Mouse (Mus musculus): ENCODE measurements at regions not wholly inside any gene's neighbourhood (a gene's known extent, or its start where the extent isn't known, plus 50 kb on each side); places are given as distances from the start of the nearest gene placed in this dataset.

DNA sequence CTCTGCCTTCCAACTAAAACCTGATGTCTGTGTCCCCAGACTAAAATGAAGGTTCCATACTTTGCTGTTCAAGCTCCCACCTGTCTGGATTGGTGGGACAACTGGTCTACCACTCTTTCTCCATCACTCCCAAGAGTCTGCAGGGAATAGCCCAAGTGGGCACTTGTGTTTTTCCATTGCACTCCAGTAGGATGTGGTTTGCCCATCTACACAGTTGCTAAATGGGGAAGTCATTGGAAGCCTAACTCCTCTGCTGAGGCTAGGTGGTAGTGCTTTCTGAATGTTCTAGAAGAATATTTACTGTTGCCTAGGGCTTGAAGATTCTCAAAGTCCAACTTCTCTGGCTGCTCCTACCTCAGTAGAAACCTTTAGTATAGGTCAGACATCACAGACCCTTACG is 125.0 kb downstream of the Mtx3 start:
- WGBS = 84% methylated on average over 1 of the region's 1 CpGs
- no peak for TF ChIP-seq CTCF (IDR thresholded peaks at IDR 0.05; ENCODE audit: insufficient read depth, low read length)
- no peak for TF ChIP-seq POLR2A (IDR thresholded peaks at IDR 0.05; ENCODE audit: borderline replicate concordance, extremely low read depth, low read depth, low read length)
- no peak for DNase-seq

GRCm38 (mm10) chr13:92972891-92973290 is 128.3 kb downstream of the Mtx3 start:
- H3K4me1 ChIP-seq (ENCODE audit: control insufficient read depth, insufficient read depth, low read length) = no peaks in the 10 kb centered on the region
- 81% methylated on average over 5 of the region's 5 CpGs for WGBS
- no peak for DNase-seq
- H3K4me3 ChIP-seq (replicated peaks; ENCODE audit: extremely low read depth, low read depth, low read length) = no peak overlapping the region
- TF ChIP-seq CTCF (IDR thresholded peaks at IDR 0.05; ENCODE audit: insufficient read depth, low read length) (no peak), POLR2A (IDR thresholded peaks at IDR 0.05; ENCODE audit: borderline replicate concordance, extremely low read depth, low read depth, low read length) (no peak)

More for the DNA sequence above, 125.0 kb downstream of the Mtx3 start:
- Histone ChIP-seq H3K4me1 (ENCODE audit: control insufficient read depth, insufficient read depth, low read length) (no peaks in the 10 kb centered on the region), H3K4me3 (replicated peaks; ENCODE audit: extremely low read depth, low read depth, low read length) (no peak overlapping the region)

GRCm38 (mm10) chr13:92973791-92974190 is 129.2 kb downstream of the Mtx3 start:
- no peak for DNase-seq
- Histone ChIP-seq H3K4me1 (ENCODE audit: control insufficient read depth, insufficient read depth, low read length) (no peaks in the 10 kb centered on the region), H3K4me3 (replicated peaks; ENCODE audit: extremely low read depth, low read depth, low read length) (no peak overlapping the region)
- TF ChIP-seq POLR2A (IDR thresholded peaks at IDR 0.05; ENCODE audit: borderline replicate concordance, extremely low read depth, low read depth, low read length) (no peak), CTCF (IDR thresholded peaks at IDR 0.05; ENCODE audit: insufficient read depth, low read length) (no peak)
- 44% methylated on average over 4 of the region's 4 CpGs for WGBS

DNA sequence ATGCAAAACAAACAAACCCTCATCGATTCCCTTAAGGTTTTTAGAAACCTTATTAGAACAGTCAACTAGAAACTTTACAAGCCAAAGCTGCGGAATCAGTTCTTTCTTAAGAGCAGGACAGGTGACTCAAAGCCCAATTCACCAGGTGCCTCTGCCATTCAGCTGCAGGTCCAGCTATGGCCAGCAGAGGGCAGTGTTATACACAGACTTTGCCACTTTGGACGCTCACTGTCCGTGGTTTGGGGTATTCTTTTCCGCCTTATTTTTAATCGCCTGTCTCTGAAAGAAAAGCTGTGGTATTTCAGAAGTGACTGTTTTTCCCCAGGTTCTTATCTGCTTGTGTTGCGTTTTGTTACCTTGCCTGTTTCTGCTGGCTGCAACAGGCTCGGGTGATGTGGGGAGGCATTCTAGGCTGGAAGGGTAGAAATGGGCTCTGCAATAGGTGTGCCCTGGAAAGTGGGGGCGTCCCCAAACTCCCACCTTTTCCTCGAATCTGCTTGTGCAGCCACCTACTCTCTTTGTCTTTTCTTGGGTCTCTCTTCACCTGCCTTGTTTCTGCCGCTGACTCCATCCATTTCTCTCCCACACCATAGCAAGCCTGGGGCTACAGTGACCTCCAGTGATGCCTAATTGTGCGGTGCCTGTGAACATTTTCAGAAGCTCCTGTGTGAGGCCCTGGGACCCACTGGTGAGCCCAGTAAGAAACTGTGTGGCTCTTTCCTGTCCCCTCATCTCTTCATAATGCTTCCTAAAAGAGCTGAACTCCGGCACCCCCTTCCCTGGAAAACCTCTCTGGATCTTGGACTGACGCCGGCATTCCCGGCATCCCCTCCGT is 142.4 kb downstream of the Mtx3 start:
- 45% methylated on average over 17 of the region's 17 CpGs for WGBS
- TF ChIP-seq POLR2A (IDR thresholded peaks at IDR 0.05; ENCODE audit: borderline replicate concordance, extremely low read depth, low read depth, low read length) (no peak), CTCF (IDR thresholded peaks at IDR 0.05; ENCODE audit: insufficient read depth, low read length) (peak; percentile 99)
- Histone ChIP-seq H3K4me1 (ENCODE audit: control insufficient read depth, insufficient read depth, low read length) (no peaks in the 10 kb centered on the region), H3K4me3 (replicated peaks; ENCODE audit: extremely low read depth, low read depth, low read length) (no peak overlapping the region)
- DNase-seq = peak; percentile 73

DNA sequence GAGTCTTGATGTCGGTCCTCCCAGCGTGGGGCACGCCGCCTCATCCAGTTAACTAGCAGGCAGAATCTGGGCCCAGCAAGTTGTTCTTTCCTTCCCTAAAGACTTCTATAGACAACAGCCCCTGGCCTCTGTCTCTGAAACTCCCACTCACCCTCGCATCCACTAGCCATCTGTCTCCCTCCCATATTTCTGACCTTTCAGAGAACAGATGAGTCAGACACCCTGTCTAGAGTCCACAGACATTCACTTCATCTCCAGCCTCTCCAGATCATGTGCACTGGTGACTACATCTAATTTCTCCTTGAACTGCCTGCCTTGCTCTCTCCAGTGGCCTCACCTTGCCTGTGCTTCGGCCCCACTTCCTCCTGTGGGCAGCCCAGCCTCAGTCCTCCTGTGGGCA is 143.1 kb downstream of the Mtx3 start:
- no peaks in the 10 kb centered on the region for H3K4me1 ChIP-seq (ENCODE audit: control insufficient read depth, insufficient read depth, low read length)
- WGBS = 94% methylated on average over 6 of the region's 6 CpGs
- H3K4me3 ChIP-seq (replicated peaks; ENCODE audit: extremely low read depth, low read depth, low read length) = no peak overlapping the region
- TF ChIP-seq CTCF (IDR thresholded peaks at IDR 0.05; ENCODE audit: insufficient read depth, low read length) (no peak), POLR2A (IDR thresholded peaks at IDR 0.05; ENCODE audit: borderline replicate concordance, extremely low read depth, low read depth, low read length) (no peak)
- DNase-seq = no peak

- no peaks in the 10 kb centered on the region for H3K4me1 ChIP-seq (ENCODE audit: control insufficient read depth, insufficient read depth, low read length)
- WGBS = 88% methylated on average over 9 of the region's 9 CpGs
- no peak for DNase-seq
- H3K4me3 ChIP-seq (replicated peaks; ENCODE audit: extremely low read depth, low read depth, low read length) = no peak overlapping the region
- TF ChIP-seq POLR2A (IDR thresholded peaks at IDR 0.05; ENCODE audit: borderline replicate concordance, extremely low read depth, low read depth, low read length) = no peak
- TF ChIP-seq CTCF (IDR thresholded peaks at IDR 0.05; ENCODE audit: insufficient read depth, low read length) = no peak
Observed at GRCm38 (mm10) chr13:92988600-92988999, 144.0 kb downstream of the Mtx3 start.

DNA sequence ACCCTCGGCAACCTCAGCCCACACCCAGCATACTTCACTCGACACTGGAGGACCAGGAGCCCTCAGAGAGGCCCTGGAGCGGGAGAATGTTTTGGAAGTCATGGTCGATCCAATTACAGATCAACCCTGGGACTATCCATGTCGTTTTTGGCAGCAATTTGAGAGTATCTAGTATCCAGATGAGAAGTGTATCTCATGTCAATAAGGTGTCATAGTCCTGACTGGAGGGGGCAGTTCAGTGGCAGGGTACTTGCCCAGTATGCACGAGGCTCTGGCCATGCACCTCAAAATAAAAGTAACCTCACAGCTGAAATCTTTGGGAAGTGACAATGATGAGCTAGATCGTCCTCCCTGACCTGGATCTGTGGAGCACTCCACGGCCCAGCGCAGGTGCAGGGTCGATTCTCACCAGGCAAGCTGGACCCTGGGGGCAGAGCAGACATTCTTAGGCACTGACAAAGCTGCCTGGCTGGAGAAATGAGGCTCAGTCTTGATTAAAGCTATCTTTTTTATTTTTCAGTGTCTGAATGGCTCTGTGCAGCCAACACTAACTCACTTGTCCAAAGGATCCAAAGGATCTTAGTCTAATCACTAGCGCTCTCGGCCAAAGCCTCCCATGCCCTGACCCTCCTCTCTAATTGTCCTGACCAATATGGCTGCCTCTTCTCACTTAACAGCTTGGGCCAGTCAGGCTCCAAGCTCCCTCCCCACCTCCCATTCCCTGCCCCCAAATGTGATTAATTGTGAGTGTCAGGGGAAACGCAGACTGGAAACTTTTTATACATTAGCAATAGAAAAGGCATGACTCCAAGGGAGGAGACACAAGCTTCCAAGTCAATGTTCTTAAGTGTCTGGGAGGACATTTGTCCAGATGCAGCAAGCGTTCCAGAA is 146.0 kb downstream of the Mtx3 start:
- Histone ChIP-seq H3K4me3 (replicated peaks; ENCODE audit: extremely low read depth, low read depth, low read length) (no peak overlapping the region), H3K4me1 (ENCODE audit: control insufficient read depth, insufficient read depth, low read length) (no peaks in the 10 kb centered on the region)
- 74% methylated on average over 14 of the region's 14 CpGs for WGBS
- no peak for TF ChIP-seq POLR2A (IDR thresholded peaks at IDR 0.05; ENCODE audit: borderline replicate concordance, extremely low read depth, low read depth, low read length)
- no peak for TF ChIP-seq CTCF (IDR thresholded peaks at IDR 0.05; ENCODE audit: insufficient read depth, low read length)
- DNase-seq = no peak
